Mouse (Mus musculus) retina, postnatal 1 day (tissue): ENCODE measurements around the gene Lat.
"Not testable (repeated sequence)": the region's sequence is repeated elsewhere in the genome, so short reads cannot be mapped to it uniquely, and the experiment has no call there.

ENCODE experiments used
- DNase-seq: peaks from one replicate; pipeline ENCODE4 v3.0.0-alpha.2; 2012

The Lat gene

GRCm38 (mm10) chr7:126329907-126330645 is 39.3 kb downstream of the Lat start:
- DNase-seq, result no peak

GRCm38 (mm10) chr7:126328848-126329247 is 40.5 kb downstream of the Lat start:
- not testable (repeated sequence) for DNase-seq

DNA sequence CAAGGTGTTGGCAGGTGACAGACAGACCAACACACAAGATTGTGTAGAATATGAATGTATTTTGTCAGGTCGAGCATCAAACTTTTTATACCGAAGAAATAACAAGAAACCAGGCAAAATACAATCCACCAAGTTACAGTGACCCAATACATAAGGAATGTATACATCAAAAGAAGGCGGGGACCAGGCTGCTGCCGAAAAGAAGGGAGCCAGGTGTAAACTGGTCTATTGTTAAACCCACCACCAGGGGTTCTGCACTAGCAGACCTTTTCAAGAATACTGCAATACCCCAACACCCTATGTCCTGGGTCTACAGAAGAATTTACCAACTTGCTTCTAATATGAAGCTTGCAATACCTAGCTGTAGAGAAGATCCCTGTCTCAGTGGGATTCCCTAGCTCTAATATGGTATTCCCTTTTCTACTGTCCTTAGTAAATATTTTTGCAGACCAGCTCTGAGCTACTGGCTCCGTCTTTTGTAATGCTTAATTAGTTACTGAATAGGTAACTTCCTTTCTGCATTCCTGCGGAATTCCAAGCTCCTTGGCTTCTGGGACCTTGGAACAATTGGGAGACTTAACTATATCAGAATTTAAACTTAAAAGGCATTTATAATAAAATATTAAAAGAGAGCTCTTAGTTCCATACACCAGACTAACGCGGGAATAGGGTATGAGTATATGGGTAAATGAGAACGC is 43.6 kb downstream of the Lat start:
- not testable (repeated sequence) for DNase-seq

- DNase-seq, result no peak
Observed at GRCm38 (mm10) chr7:126324791-126325190, 44.6 kb downstream of the Lat start.

DNA sequence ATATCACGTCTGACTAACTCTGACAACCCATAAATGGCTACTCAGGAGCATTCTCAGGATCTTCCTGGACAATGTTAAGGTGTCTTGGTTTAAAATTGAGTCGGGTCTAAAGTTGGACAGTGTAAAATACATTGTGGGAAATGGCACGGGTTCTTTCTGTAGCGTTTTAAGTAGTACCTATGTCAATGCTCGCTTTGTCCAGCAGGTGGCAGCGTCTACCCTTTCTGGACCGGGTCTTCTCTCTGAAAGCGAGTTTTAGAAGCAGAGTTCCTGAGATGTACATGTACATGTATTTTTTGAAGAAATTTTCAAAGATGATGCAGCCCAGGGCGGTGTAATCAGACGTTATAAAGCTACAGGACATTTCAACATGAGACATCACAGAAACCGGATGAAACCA is 45.6 kb downstream of the Lat start:
- peak; percentile 82 for DNase-seq

GRCm38 (mm10) chr7:126314273-126314672 is 55.1 kb downstream of the Lat start:
- no peak for DNase-seq
